Mouse (Mus musculus) forebrain, embryonic 16.5 days (tissue): ENCODE data around the gene Col12a1. TPM values are rescaled to one million over a fixed set of nuclear protein-coding genes. Genes with fewer than 3 reads are reported as not detected.

ENCODE experiments used
- ATAC-seq: fragments of 200-750 bp; cut with Nextera tagmentation; 2 replicates; pipeline ENCODE4 v1.8.0; 2017; ENCODE audit warnings: mild to moderate bottlenecking, moderate library complexity
- H3K27ac ChIP-seq: fragments of 300-500 bp; sonication (generic); 2 replicates; pipeline ENCODE4 v1.5.1; 2014; ENCODE audit warnings: low read length, control low read depth
- H3K27me3 ChIP-seq: fragments of 300-500 bp; sonication (generic); replicated peaks from 2 replicates; pipeline ENCODE4 v1.6.1; 2014; ENCODE audit warnings: low read length; ENCODE audit not compliant: control insufficient read depth, insufficient read depth
- H3K36me3 ChIP-seq: fragments of 300-500 bp; sonication (generic); 2 replicates; pipeline ENCODE4 v1.6.1; 2014; ENCODE audit not compliant: control insufficient read depth, insufficient read depth
- H3K4me1 ChIP-seq: fragments of 300-500 bp; sonication (generic); replicated peaks from 2 replicates; pipeline ENCODE4 v1.6.1; 2014; ENCODE audit warnings: low read length; ENCODE audit not compliant: control insufficient read depth, insufficient read depth
- H3K4me2 ChIP-seq: fragments of 300-500 bp; sonication (generic); 2 replicates; pipeline ENCODE4 v1.6.1; 2014; ENCODE audit warnings: mild to moderate bottlenecking, low read length, control low read depth
- H3K4me3 ChIP-seq: fragments of 300-500 bp; sonication (generic); replicated peaks from 2 replicates; pipeline ENCODE4 v1.5.1; 2014; ENCODE audit warnings: mild to moderate bottlenecking, low read length, control low read depth
- H3K9ac ChIP-seq: fragments of 300-500 bp; sonication (generic); replicated peaks from 2 replicates; pipeline ENCODE4 v1.6.1; 2014; ENCODE audit warnings: low read depth, low read length, control low read depth
- H3K9me3 ChIP-seq: fragments of 300-500 bp; sonication (generic); 2 replicates; pipeline ENCODE4 v1.6.1; 2016; ENCODE audit warnings: low read length; ENCODE audit not compliant: control insufficient read depth
- WGBS: fragments of 180-500 bp; shearing (Covaris S2); extraction: QIAGEN DNeasy Blood & Tissue Kit; methylation state at CpG from one replicate; pipeline ENCODE4 v1.1.7; 2014; 5-methylcytosine and 5-hydroxymethylcytosine counted together
- polyA plus RNA-seq: library from polyadenylated mRNA; unstranded; fragments of >200 nt; fragmentation: Nextera tagmentation; extraction: Ambion mirVana; gene quantifications from 2 replicates; pipeline ENCODE4 v1.2.1, GENCODE M21; 2015

The Col12a1 gene
- polyA plus RNA-seq, result 6.8 and 9.5 TPM in 2 replicates

DNA sequence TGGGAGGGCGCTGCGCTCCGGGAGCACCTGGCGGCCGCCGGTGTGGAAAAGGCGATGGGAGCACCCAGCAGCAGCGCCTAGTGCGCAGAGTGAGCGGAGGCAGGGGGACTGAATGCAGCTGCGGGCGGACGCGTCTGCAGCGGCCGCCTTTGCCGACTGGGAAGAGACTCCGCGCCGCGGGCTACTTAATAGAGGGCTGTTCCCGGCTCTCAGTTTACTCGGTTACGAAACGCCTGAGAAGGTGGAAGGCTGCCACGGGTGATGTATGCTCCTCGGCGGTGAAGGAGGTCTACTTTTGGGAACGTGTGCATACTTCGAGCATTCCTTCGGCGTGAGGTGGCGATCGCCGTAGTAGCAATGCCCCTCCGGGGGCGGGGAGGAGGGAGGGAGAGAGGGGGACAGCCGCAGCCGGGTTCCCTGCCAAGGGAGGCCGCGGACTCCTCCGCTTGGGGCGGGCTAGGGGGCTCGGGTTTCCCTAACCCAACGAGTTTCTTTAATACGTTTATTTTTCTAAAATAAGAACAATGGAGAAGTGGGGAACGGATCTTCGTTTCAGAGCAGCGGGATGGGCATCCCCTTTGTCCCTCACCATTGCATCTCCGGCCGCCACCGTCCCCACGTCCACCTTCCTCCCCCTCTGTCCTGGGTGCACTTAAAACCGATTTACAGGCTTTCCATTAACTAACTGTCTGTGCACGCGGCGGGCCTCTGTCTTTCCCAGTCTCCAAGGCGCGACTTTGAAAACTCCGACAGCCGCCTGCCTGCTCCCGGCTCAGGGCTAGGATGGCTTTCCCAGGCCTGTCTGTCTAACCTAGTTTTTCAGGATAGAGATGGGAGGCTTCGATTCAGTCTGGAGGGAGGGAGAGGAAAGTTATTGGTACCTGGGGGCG, at the start of gene Col12a1:
Gene Col12a1, minus strand, starts transcription at position 351 of the 890 bp plus-strand sequence.
- H3K4me1 ChIP-seq, result peaks cover 39% of the 10 kb centered on the region
- peak within 1 kb of the TSS; percentile 93 for H3K4me2 ChIP-seq
- H3K4me3 ChIP-seq, result peak within 1 kb of the TSS; percentile 54
- no peaks in the 10 kb centered on the region for H3K36me3 ChIP-seq
- peak; percentile 56 for ATAC-seq
- WGBS, result under 1% methylated on average over 64 of the region's 64 CpGs
- H3K27me3 ChIP-seq, result peaks cover 30% of the 10 kb centered on the region
- H3K9me3 ChIP-seq, result no peaks in the 10 kb centered on the region
- H3K9ac ChIP-seq, result peak within 1 kb of the TSS; percentile 62
- no peak within 1 kb of the TSS for H3K27ac ChIP-seq

DNA sequence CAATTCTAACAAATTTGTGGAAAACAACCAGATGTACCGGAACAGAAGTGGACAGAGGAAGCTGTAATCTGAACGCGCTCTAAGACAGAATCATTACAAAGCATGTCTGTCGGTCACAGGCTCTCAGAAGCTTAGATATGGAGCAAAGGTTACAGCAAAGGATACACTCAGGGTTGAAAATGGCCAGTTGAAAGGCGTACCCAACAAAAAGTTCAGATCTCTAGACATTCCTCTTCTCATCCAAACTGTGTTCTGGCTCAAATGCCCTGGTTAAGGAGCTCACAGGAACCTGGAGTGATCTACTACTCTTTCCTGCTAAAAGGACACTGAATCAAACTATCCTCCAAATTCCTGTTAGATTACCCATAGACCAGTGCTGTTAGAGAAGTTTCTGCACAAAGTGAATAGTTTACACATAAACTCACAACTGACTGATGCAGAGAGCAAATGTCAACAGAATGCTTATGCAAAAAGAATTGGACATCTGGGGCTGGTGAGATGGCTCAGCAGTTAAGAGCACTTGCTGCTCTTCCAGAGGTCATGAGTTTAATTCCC, 48.4 kb upstream of the Col12a1 start:
- no peak overlapping the region for H3K4me2 ChIP-seq
- 93% methylated on average over 5 of the region's 5 CpGs for WGBS

GRCm38 (mm10) chr9:79765329-79765728, 46.7 kb upstream of the Col12a1 start:
- H3K27me3 ChIP-seq, result no peaks in the 10 kb centered on the region
- ATAC-seq, result no peak
- 91% methylated on average over 4 of the region's 4 CpGs for WGBS

More for the DNA sequence above, 48.4 kb upstream of the Col12a1 start:
- Histone ChIP-seq H3K9ac (no peak overlapping the region), H3K27ac (no peak overlapping the region), H3K27me3 (no peaks in the 10 kb centered on the region), H3K9me3 (no peaks in the 10 kb centered on the region), H3K4me1 (no peaks in the 10 kb centered on the region), H3K4me3 (no peak overlapping the region), H3K36me3 (peaks cover 2% of the 10 kb centered on the region; the same call in 1 of the 2 replicates)
- no peak for ATAC-seq

DNA sequence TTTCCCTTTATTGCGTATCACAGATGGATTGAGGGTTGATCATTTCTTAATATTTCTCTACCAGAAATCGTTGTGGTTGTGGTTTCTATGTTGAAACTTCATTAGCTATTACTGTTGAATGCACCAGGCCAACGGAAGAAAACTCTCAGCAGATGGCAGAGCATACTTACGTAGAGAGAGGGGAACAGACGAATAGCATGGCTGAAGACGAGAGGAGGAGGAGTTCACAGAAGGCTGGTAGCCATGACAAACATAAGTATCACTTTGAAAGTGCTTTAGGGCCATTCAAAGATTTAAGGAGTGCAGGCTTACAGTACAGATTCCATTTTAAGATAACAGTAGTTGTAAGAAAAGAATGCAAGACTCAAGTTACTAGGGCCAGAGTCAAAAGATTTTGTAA, 43.9 kb upstream of the Col12a1 start:
- Histone ChIP-seq H3K36me3 (no peaks in the 10 kb centered on the region), H3K9ac (no peak overlapping the region), H3K4me1 (peaks cover 10% of the 10 kb centered on the region), H3K27me3 (no peaks in the 10 kb centered on the region), H3K27ac (no peak overlapping the region), H3K4me3 (no peak overlapping the region), H3K4me2 (no peak overlapping the region), H3K9me3 (no peaks in the 10 kb centered on the region)
- WGBS, result 77% methylated on average over 6 of the region's 6 CpGs
- no peak for ATAC-seq

More at GRCm38 (mm10) chr9:79765329-79765728, 46.7 kb upstream of the Col12a1 start:
- H3K4me1 ChIP-seq, result peaks cover 2% of the 10 kb centered on the region
- H3K9me3 ChIP-seq, result no peaks in the 10 kb centered on the region
- H3K4me3 ChIP-seq, result no peak overlapping the region
- peaks cover 1% of the 10 kb centered on the region; the same call in 1 of the 2 replicates for H3K36me3 ChIP-seq
- no peak overlapping the region for H3K4me2 ChIP-seq
- H3K27ac ChIP-seq, result no peak overlapping the region
- no peak overlapping the region for H3K9ac ChIP-seq

- Histone ChIP-seq H3K4me3 (peak overlapping the region; percentile 96), H3K27ac (peak overlapping the region; percentile 88), H3K27me3 (no peaks in the 10 kb centered on the region), H3K4me2 (peak overlapping the region; percentile 85), H3K4me1 (peaks cover 10% of the 10 kb centered on the region), H3K36me3 (no peaks in the 10 kb centered on the region), H3K9ac (peak overlapping the region; percentile 79), H3K9me3 (no peaks in the 10 kb centered on the region)
- ATAC-seq, result no peak; the same call in 1 of the 2 replicates
- 7% methylated on average over 14 of the region's 14 CpGs for WGBS
These were observed 41.4 kb upstream of the Col12a1 start for GRCm38 (mm10) chr9:79760076-79760475.

DNA sequence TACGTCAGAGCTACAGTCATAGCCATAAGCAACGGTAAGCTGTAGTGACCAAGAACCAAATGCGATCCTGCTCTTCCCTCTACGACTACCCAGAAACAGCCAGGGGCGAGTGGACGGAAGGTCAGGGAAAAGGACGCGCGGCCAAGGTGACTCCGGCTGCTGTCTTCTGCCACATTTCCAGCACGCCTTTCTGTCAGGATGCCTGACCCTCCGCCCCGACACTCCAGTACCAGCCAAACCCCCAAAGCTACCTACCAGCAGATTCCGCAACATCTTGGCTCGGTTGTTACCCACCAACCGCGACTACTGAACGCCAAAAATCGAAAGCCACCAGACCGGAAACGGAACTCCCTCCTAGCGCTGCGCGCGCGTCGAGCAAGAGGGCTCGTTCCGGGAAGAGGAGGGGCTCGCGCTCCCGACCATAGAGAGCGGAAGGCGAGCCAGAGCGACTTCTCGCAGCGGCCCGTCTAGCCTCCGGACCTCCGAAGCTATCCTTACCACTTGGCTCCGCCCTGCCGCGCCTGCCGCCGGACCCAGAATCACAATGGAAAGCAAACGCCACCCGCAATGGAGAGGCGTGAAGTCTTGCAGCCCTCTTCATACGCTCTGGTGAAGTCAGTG, 40.9 kb upstream of the Col12a1 start, which contains the start of gene Cox7a2:
Gene Cox7a2, minus strand, starts transcription at position 494 of the 621 bp plus-strand sequence.
- peak within 1 kb of the TSS; percentile 88 for H3K27ac ChIP-seq
- H3K9ac ChIP-seq, result peak within 1 kb of the TSS; percentile 82
- no peaks in the 10 kb centered on the region for H3K9me3 ChIP-seq
- H3K27me3 ChIP-seq, result no peaks in the 10 kb centered on the region
- H3K4me1 ChIP-seq, result peaks cover 10% of the 10 kb centered on the region
- under 1% methylated on average over 49 of the region's 49 CpGs for WGBS
- H3K4me2 ChIP-seq, result peak within 1 kb of the TSS; percentile 85
- ATAC-seq, result peak; percentile 100
- H3K36me3 ChIP-seq, result peaks cover 2% of the 10 kb centered on the region; the same call in 1 of the 2 replicates
- peak within 1 kb of the TSS; percentile 96 for H3K4me3 ChIP-seq

DNA sequence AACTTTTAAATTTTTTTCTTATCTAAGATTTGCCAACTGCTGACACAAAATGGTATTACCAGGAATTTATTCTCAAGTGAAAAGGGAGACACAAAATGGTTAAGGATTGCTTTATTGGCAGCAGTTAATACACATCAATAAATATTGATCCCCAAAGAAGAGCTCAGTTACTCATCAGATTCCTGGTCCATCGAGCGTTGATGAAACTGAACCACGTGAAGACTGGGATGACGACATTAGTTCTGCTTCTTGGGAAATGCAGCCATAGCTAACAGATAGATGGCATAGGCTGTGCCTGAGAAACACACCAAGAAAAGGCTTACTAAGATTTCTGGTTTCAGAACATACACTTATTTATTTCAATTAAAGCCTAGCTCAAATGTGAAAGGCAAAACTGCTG, 36.7 kb upstream of the Col12a1 start:
- Histone ChIP-seq H3K27ac (no peak overlapping the region), H3K4me2 (no peak overlapping the region), H3K9ac (no peak overlapping the region), H3K27me3 (no peaks in the 10 kb centered on the region), H3K4me1 (peaks cover 8% of the 10 kb centered on the region), H3K9me3 (no peaks in the 10 kb centered on the region), H3K36me3 (peaks cover 12% of the 10 kb centered on the region), H3K4me3 (no peak overlapping the region)
- no peak for ATAC-seq
- 95% methylated on average over 4 of the region's 4 CpGs for WGBS

DNA sequence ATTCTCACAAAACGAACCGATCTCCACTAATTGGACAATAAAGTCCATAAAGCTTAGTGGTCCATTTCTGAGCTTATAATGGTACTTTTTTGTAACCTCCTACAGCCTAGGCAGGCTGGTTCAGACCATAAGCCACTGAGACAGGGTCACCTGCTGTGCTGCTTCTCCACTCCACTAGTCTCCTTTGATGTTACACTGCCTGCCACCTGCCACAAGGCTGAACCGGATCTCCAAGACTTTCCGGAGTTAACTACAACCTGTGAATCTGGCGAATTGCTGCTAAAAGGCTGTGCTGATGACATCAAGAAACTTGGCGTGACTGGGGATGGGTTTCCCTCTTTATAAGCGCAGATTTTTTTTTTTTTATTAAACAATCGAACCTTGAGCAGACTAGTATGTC, 33.2 kb upstream of the Col12a1 start:
- Histone ChIP-seq H3K4me1 (no peaks in the 10 kb centered on the region), H3K9me3 (no peaks in the 10 kb centered on the region), H3K27me3 (no peaks in the 10 kb centered on the region), H3K4me2 (no peak overlapping the region), H3K4me3 (no peak overlapping the region), H3K9ac (no peak overlapping the region), H3K36me3 (peaks cover 12% of the 10 kb centered on the region), H3K27ac (no peak overlapping the region)
- WGBS, result 85% methylated on average over 8 of the region's 8 CpGs
- no peak for ATAC-seq

GRCm38 (mm10) chr9:79750709-79751108, 32.1 kb upstream of the Col12a1 start:
- no peak overlapping the region for H3K4me2 ChIP-seq
- ATAC-seq, result no peak
- H3K4me3 ChIP-seq, result no peak overlapping the region
- no peak overlapping the region for H3K27ac ChIP-seq
- peaks cover 12% of the 10 kb centered on the region for H3K36me3 ChIP-seq
- no peaks in the 10 kb centered on the region for H3K9me3 ChIP-seq
- no peaks in the 10 kb centered on the region for H3K4me1 ChIP-seq
- H3K27me3 ChIP-seq, result no peaks in the 10 kb centered on the region
- no peak overlapping the region for H3K9ac ChIP-seq
- WGBS, result 93% methylated on average over 7 of the region's 7 CpGs
